Mouse (Mus musculus) kidney, embryonic 16.5 days (tissue): ENCODE results near the gene Mt3. TPM values are rescaled to one million over a fixed set of nuclear protein-coding genes. Genes with fewer than 3 reads are reported as not detected.

Source experiments
- ATAC-seq: fragments of 200-750 bp; cut with Nextera tagmentation; 2 replicates; pipeline ENCODE4 v1.8.0; 2017; ENCODE audit warnings: moderate TSS enrichment; ENCODE audit not compliant: low FRiP score, low TSS enrichment
- H3K27ac ChIP-seq: fragments of 300-500 bp; sonication (generic); 2 replicates; pipeline ENCODE4 v1.5.1; 2014; ENCODE audit warnings: low read length
- H3K27me3 ChIP-seq: fragments of 300-500 bp; sonication (generic); 2 replicates; pipeline ENCODE4 v1.6.1; 2014; ENCODE audit warnings: low read length, control low read depth, mixed read lengths; ENCODE audit not compliant: insufficient read depth
- H3K36me3 ChIP-seq: fragments of 300-500 bp; sonication (generic); 2 replicates; pipeline ENCODE4 v1.6.1; 2014; ENCODE audit warnings: low read length, control low read depth, mixed read lengths; ENCODE audit not compliant: insufficient read depth
- H3K4me1 ChIP-seq: fragments of 300-500 bp; sonication (generic); 2 replicates; pipeline ENCODE4 v1.6.1; 2014; ENCODE audit warnings: low read length, control low read depth, mixed read lengths; ENCODE audit not compliant: insufficient read depth
- H3K4me2 ChIP-seq: fragments of 300-500 bp; sonication (generic); replicated peaks from 2 replicates; pipeline ENCODE4 v1.6.1; 2014; ENCODE audit warnings: low read depth, low read length
- H3K4me3 ChIP-seq: fragments of 300-500 bp; sonication (generic); 2 replicates; pipeline ENCODE4 v1.5.1; 2014; ENCODE audit warnings: mild to moderate bottlenecking, low read length
- H3K9ac ChIP-seq: fragments of 300-500 bp; sonication (generic); replicated peaks from 2 replicates; pipeline ENCODE4 v1.6.1; 2014; ENCODE audit warnings: low read length
- H3K9me3 ChIP-seq: fragments of 300-500 bp; sonication (generic); 2 replicates; pipeline ENCODE4 v1.6.1; 2016; ENCODE audit warnings: low read length, control low read depth
- WGBS: fragments of 180-500 bp; shearing (Covaris S2); extraction: QIAGEN DNeasy Blood & Tissue Kit; methylation state at CpG from one replicate; pipeline ENCODE4 v1.1.7; 2014; 5-methylcytosine and 5-hydroxymethylcytosine counted together
- polyA plus RNA-seq: library from polyadenylated mRNA; unstranded; fragments of >200 nt; fragmentation: Nextera tagmentation; extraction: Ambion mirVana; gene quantifications from 2 replicates; pipeline ENCODE4 v1.2.1, GENCODE M21; 2015

Mt3 gene
- polyA plus RNA-seq, 1 experiment from 2014 or later: 1.6 TPM

DNA sequence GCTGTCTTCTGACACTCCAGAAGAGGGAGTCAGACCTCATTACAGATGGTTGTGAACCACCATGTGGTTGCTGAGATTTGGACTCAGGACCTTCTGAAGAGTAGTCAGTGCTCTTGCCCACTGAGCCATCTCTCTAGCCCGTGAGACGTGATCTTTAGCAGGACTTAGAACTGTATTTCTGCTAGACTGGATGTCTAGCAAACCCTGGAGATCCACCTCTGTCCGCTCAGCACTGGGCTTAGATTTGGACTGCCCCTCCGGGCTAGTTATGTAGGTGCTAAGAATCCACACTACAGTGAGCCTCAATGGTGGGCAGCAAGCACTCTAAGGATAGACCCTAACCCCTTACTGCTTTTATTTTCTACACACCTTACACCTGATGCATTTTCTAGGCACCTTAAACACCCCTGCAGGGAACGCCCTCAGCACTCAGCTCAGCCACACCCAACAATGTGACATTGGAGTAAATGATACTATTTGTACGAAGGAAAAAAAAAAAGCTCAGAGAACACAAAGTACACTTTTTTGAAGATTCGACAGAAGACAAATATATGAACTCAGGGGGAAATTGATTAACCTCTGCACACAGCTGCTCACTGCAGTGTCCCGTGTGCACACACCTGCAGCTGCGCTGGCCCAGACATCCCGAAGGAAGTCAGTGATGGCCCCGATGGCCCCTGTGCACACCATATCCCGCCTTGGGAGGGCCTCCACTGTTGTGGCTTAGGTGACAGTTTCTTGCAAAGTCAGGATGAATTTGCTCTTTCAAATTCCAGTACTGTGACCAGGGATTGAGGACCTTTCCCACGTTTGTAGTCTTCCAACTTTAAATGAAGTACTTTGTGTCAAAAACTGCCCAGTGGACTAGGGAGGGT is 29.9 kb downstream of the Mt3 start:
- peak overlapping the region; percentile 60 for H3K27ac ChIP-seq
- peaks cover 39% of the 10 kb centered on the region for H3K4me1 ChIP-seq
- H3K9me3 ChIP-seq: no peaks in the 10 kb centered on the region
- ATAC-seq: no peak
- H3K4me2 ChIP-seq: peak overlapping the region; percentile 57
- no peaks in the 10 kb centered on the region for H3K36me3 ChIP-seq
- WGBS: 60% methylated on average over 13 of the region's 13 CpGs
- peaks cover 58% of the 10 kb centered on the region for H3K27me3 ChIP-seq
- H3K9ac ChIP-seq: peak overlapping the region; percentile 51
- H3K4me3 ChIP-seq: peak overlapping the region; percentile 38

GRCm38 (mm10) chr8:94183117-94183516 is 30.7 kb downstream of the Mt3 start:
- peak; percentile 84 for ATAC-seq
- H3K27ac ChIP-seq: peak overlapping the region; percentile 69
- peak overlapping the region; percentile 38 for H3K4me3 ChIP-seq
- peak overlapping the region; percentile 51 for H3K9ac ChIP-seq
- H3K4me2 ChIP-seq: peak overlapping the region; percentile 57
- H3K4me1 ChIP-seq: peaks cover 44% of the 10 kb centered on the region
- H3K36me3 ChIP-seq: no peaks in the 10 kb centered on the region
- no peaks in the 10 kb centered on the region for H3K9me3 ChIP-seq
- peaks cover 61% of the 10 kb centered on the region for H3K27me3 ChIP-seq
- 0% methylated on average over 16 of the region's 16 CpGs for WGBS

GRCm38 (mm10) chr8:94184357-94184843 is 32.0 kb downstream of the Mt3 start:
- H3K9ac ChIP-seq: peak overlapping the region; percentile 36; the same call in 1 of the 2 replicates

GRCm38 (mm10) chr8:94185791-94186190 is 33.4 kb downstream of the Mt3 start:
- Histone ChIP-seq H3K27me3 (peaks cover 40% of the 10 kb centered on the region), H3K4me2 (no peak overlapping the region), H3K4me1 (peaks cover 32% of the 10 kb centered on the region), H3K27ac (no peak overlapping the region), H3K9ac (no peak overlapping the region), H3K4me3 (no peak overlapping the region), H3K36me3 (no peaks in the 10 kb centered on the region), H3K9me3 (no peaks in the 10 kb centered on the region)
- ATAC-seq: no peak
- WGBS: 57% methylated on average over 6 of the region's 6 CpGs

More at GRCm38 (mm10) chr8:94184357-94184843, 32.0 kb downstream of the Mt3 start:
- 17% methylated on average over 12 of the region's 12 CpGs for WGBS
- peak overlapping the region; percentile 31 for H3K4me2 ChIP-seq
- peaks cover 53% of the 10 kb centered on the region for H3K27me3 ChIP-seq
- no peak overlapping the region for H3K4me3 ChIP-seq
- no peak for ATAC-seq
- no peaks in the 10 kb centered on the region for H3K9me3 ChIP-seq
- H3K27ac ChIP-seq: peak overlapping the region; percentile 69
- peaks cover 38% of the 10 kb centered on the region for H3K4me1 ChIP-seq
- no peaks in the 10 kb centered on the region for H3K36me3 ChIP-seq

DNA sequence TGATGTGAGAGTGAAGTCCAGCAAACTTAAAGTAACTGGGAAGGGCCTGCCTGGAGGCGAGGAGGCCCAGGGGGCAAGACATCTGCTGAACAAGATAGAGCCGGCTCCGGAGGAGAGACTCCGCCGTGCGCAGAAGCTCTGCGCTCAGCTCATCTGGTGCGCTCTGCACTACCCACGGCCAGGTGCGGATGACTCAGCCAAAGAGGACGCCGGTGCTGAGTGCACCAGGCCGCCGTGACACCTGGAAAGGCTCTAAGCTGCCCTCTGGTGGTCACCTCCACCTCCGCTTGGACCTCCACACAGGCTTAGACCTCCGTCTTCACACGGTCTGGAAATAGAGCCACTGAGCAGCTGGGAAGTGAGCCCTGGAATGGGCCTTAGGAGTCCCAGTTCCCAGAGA is 34.1 kb downstream of the Mt3 start:
- Histone ChIP-seq H3K4me3 (peak overlapping the region; percentile 19; the same call in 1 of the 2 replicates), H3K4me1 (peaks cover 40% of the 10 kb centered on the region), H3K4me2 (peak overlapping the region; percentile 40), H3K27me3 (peaks cover 38% of the 10 kb centered on the region), H3K9ac (peak overlapping the region; percentile 32; the same call in 1 of the 2 replicates), H3K27ac (no peak overlapping the region), H3K9me3 (no peaks in the 10 kb centered on the region), H3K36me3 (no peaks in the 10 kb centered on the region)
- WGBS: 3% methylated on average over 17 of the region's 17 CpGs
- peak; percentile 75 for ATAC-seq

- peaks cover 40% of the 10 kb centered on the region for H3K4me1 ChIP-seq
- H3K27me3 ChIP-seq: peaks cover 36% of the 10 kb centered on the region
- H3K4me2 ChIP-seq: 0 out of 2 replicates have a peak overlapping the region, but pooled peaks have one; percentile 3
- H3K4me3 ChIP-seq: no peak overlapping the region
- no peak for ATAC-seq
- WGBS: 30% methylated on average over 21 of the region's 21 CpGs
- H3K9me3 ChIP-seq: no peaks in the 10 kb centered on the region
- H3K27ac ChIP-seq: no peak overlapping the region
- H3K36me3 ChIP-seq: no peaks in the 10 kb centered on the region
- H3K9ac ChIP-seq: peak overlapping the region; percentile 20; the same call in 1 of the 2 replicates
Measured at GRCm38 (mm10) chr8:94187290-94188002, 35.0 kb downstream of the Mt3 start.

GRCm38 (mm10) chr8:94189275-94190031 is 37.0 kb downstream of the Mt3 start:
- Histone ChIP-seq H3K9me3 (no peaks in the 10 kb centered on the region), H3K4me2 (no peak overlapping the region), H3K4me3 (no peak overlapping the region), H3K4me1 (peaks cover 25% of the 10 kb centered on the region), H3K9ac (no peak overlapping the region), H3K27ac (no peak overlapping the region), H3K27me3 (peaks cover 30% of the 10 kb centered on the region), H3K36me3 (no peaks in the 10 kb centered on the region)
- WGBS: 63% methylated on average over 13 of the region's 13 CpGs
- no peak for ATAC-seq

DNA sequence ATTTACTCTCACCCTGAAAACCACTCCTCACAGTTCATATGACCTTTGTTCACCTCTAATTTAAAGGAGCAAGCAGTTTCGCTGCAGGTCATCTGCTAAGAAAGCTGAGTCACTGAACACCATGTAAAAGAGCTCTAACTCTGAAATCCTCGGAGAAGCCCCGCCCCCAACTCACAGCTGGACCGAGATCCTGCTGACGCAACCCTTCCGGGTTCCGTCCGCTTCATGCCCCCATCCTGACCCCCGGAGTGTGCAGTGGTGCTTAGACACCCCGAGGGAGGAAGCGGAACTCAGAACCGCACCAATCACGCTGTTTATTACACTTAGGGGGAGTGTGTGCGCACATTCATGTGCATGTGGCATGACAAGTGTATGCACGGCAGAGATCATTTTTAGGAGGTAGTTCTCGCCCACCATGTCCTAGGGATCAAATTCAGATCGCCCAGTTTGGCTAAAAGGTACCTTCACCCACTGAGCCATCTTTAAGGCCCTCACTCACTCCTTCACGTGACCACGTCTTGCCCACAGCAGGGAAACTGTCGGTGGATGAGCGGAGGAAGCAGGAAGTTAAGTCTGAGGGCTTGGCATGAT is 38.8 kb downstream of the Mt3 start:
- peak; percentile 25; the same call in 1 of the 2 replicates for ATAC-seq
- Histone ChIP-seq H3K4me1 (peaks cover 25% of the 10 kb centered on the region), H3K9ac (peak overlapping the region; percentile 43; the same call in 1 of the 2 replicates), H3K4me3 (peak overlapping the region; percentile 38), H3K9me3 (no peaks in the 10 kb centered on the region), H3K27ac (0 out of 2 replicates have a peak overlapping the region, but pooled peaks have one; percentile 9), H3K4me2 (peak overlapping the region; percentile 59), H3K36me3 (no peaks in the 10 kb centered on the region), H3K27me3 (peaks cover 16% of the 10 kb centered on the region)
- 17% methylated on average over 21 of the region's 21 CpGs for WGBS

DNA sequence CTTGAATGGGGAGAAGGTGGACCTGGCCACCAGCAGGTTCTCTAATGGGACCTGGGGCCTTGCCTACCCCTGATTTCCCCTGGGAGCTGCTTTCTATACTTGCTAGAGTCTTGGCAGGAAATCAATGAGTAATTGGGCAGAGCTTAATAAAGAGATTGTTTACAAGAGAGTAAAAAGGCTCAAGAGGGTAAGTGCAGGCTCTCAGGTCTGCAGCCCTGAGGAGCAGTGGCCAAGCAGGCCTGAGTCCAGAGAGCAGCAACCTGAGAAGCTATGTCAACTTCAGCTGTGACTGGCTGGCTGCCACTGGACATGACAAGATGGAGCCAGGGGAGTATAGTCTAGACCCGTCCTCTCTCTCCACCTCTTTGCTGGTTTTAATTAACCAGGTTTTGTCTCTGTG is 40.5 kb downstream of the Mt3 start:
- no peak for ATAC-seq
- Histone ChIP-seq H3K4me1 (peaks cover 10% of the 10 kb centered on the region; the same call in 1 of the 2 replicates), H3K27ac (no peak overlapping the region), H3K27me3 (0 out of 2 replicates have a peak, but pooled peaks cover 2% of the 10 kb centered on the region), H3K9me3 (no peaks in the 10 kb centered on the region), H3K4me2 (no peak overlapping the region), H3K9ac (no peak overlapping the region), H3K4me3 (no peak overlapping the region), H3K36me3 (no peaks in the 10 kb centered on the region)
- 50% methylated on average over 1 of the region's 1 CpGs for WGBS
